Mouse (Mus musculus): ENCODE data around the gene Pms1.

The Pms1 gene

DNA sequence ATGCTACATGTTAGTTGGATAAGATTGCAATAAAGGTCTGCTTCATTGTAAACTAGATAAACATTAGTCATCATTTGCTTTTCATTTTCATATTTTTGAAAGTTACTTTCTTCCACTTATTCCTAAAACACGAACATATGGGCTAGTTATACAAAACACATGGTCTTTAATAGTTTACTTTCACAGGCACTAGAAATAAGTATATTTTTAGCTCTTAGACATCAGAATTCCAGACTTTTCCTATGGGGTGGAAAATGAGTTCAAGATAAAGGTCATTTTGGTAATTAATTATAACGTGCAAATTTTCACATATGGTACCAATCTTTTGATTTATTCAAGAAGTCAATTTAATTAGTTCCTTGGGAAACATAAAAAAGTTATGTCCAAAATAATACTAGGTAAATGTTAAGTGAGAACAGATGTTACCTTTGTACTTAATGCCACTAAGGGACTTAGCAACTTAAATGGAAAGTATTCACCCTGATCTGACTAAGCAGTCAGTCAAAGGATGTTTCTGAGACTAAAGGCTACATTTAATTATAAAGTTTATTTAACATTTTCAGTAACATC, 95.1 kb downstream of the Pms1 start:
- DNase-seq (ENCODE audit: low read depth, low spot score) = no peak

- no peak for DNase-seq (ENCODE audit: low read depth, low spot score)
Measured at GRCm38 (mm10) chr1:53194536-53194935, 102.3 kb downstream of the Pms1 start.

DNA sequence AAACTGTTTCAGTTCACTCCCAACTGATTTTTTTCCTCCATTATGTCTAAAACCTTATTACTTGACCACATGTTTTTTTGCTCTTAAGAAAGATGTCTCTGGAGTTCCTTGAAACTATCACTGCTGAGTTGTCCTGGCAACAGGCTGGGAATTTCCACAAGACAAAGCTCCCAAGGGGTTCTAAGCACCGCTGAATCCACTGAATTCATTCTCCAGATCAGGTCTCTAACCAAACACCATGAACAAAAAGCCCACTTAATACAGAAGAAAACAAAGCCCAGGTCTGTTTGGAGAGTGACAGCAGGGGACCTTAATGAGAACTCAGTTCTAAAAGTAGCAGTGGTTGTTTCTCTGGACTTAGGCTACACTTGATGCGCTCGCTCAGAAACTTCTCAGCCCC, 105.6 kb downstream of the Pms1 start:
- no peak for DNase-seq (ENCODE audit: low read depth, low spot score)

DNA sequence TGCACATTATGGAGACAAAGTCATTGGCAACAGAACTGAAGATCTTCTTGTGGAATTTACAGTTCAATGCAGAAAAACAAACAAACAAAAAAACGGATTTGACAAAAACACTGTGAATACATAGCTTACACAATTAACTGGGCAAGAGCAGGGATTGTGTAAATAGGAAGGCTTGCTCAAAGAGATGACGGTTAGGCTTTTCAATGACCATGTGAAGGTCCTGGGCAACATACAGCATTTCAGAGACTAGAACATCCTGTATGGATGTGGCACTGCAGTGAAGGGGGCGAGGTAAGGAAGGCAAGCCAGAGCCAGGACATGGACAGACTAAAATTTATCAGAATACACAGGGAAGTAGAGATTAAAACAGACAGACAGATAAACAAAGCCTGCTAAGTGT, 107.2 kb downstream of the Pms1 start:
- no peak for DNase-seq (ENCODE audit: low read depth, low spot score)

DNA sequence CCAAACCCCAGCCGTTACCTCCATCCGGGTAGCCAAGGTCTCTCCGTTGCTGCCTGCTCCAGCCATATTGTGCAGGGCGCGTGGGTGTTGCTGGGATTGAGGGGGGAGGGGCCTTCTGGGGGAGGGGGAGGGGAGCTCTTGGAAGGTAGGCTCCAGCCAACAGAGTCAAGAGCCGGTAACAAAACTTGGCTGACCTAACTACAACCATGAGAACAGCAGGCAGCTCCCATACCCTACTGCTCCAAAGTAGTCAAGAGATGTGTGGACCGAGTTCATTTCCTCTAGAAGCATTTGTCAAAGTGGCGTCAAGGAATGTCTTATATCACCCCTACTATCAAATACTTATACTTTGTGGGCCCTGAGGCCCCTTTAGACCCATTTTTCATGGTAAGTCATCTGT, 109.3 kb downstream of the Pms1 start, which contains the start of gene 1700019A02Rik:
1700019A02Rik (minus strand) TSS at position 101 of the 400 bp plus-strand sequence.
- no peak for DNase-seq (ENCODE audit: low read depth, low spot score)

- no peak for DNase-seq (ENCODE audit: low read depth, low spot score)
Measured at GRCm38 (mm10) chr1:53186301-53186700, 110.5 kb downstream of the Pms1 start.

DNA sequence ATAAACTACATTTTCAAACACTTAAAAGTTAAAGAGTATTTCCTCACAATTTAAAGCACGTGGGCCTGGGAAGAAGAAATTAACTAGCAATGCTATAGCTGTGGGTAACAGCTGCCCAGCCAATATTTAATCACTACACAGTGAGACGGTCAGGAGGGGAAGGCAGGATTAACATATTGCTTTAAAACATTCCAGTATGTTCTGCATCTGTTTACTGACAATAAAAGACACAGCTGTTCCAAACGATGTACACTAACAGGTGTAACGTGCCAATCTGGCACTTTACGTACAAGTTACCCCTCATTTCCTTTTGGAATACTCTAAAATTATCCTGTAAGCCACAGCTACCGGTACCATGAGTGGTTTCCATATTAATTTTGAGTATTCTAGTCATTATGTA, 139.1 kb downstream of the Pms1 start:
- DNase-seq (ENCODE audit: low read depth, low spot score) = no peak
